Mouse (Mus musculus): ENCODE data around the gene Mex3a.

Gene Mex3a

GRCm38 (mm10) chr3:88505765-88506164 lies 26.4 kb upstream of the Mex3a start:
- DNase-seq (ENCODE audit: low spot score) = no peak

GRCm38 (mm10) chr3:88509250-88509649 lies 22.9 kb upstream of the Mex3a start:
- DNase-seq (ENCODE audit: low spot score) = no peak

- DNase-seq (ENCODE audit: low spot score) = peak; percentile 100
Measured at GRCm38 (mm10) chr3:88509692-88510420, 22.3 kb upstream of the Mex3a start, which contains the start of gene Lmna. Lmna (minus strand) TSS chr3:88509956.

- DNase-seq (ENCODE audit: low spot score) = peak; percentile 49
Measured at GRCm38 (mm10) chr3:88510421-88511289, 21.5 kb upstream of the Mex3a start.

- no peak for DNase-seq (ENCODE audit: low spot score)
Measured at GRCm38 (mm10) chr3:88511559-88511958, 20.6 kb upstream of the Mex3a start.

GRCm38 (mm10) chr3:88512141-88512895 lies 19.9 kb upstream of the Mex3a start:
- DNase-seq (ENCODE audit: low spot score) = peak; percentile 55

- no peak for DNase-seq (ENCODE audit: low spot score)
Measured at GRCm38 (mm10) chr3:88512896-88513545, 19.2 kb upstream of the Mex3a start.

- peak; percentile 47 for DNase-seq (ENCODE audit: low spot score)
Measured at GRCm38 (mm10) chr3:88513546-88514115, 18.6 kb upstream of the Mex3a start.

- no peak for DNase-seq (ENCODE audit: low spot score)
Measured at GRCm38 (mm10) chr3:88514231-88515094, 17.7 kb upstream of the Mex3a start.

GRCm38 (mm10) chr3:88515095-88515386 lies 17.2 kb upstream of the Mex3a start:
- no peak for DNase-seq (ENCODE audit: low spot score)

- no peak for DNase-seq (ENCODE audit: low spot score)
Measured at GRCm38 (mm10) chr3:88516407-88516806, 15.8 kb upstream of the Mex3a start.

- no peak for DNase-seq (ENCODE audit: low spot score)
Measured at GRCm38 (mm10) chr3:88518411-88518810, 13.8 kb upstream of the Mex3a start.

- DNase-seq (ENCODE audit: low spot score) = no peak
Measured at GRCm38 (mm10) chr3:88520078-88520477, 12.1 kb upstream of the Mex3a start.

GRCm38 (mm10) chr3:88521156-88521555 lies 11.0 kb upstream of the Mex3a start:
- DNase-seq (ENCODE audit: low spot score) = no peak

GRCm38 (mm10) chr3:88521803-88522331 lies 10.3 kb upstream of the Mex3a start:
- DNase-seq (ENCODE audit: low spot score) = peak; percentile 87

- no peak for DNase-seq (ENCODE audit: low spot score)
Measured at GRCm38 (mm10) chr3:88523027-88523426, 9.2 kb upstream of the Mex3a start.

- no peak for DNase-seq (ENCODE audit: low spot score)
Measured at GRCm38 (mm10) chr3:88525021-88525420, 7.2 kb upstream of the Mex3a start.

- peak; percentile 78 for DNase-seq (ENCODE audit: low spot score)
Measured at GRCm38 (mm10) chr3:88526157-88527131, 5.8 kb upstream of the Mex3a start.

GRCm38 (mm10) chr3:88527565-88527964 lies 4.6 kb upstream of the Mex3a start:
- DNase-seq (ENCODE audit: low spot score) = no peak
